Mouse (Mus musculus): Measurements from ENCODE around the gene Pafah1b1. TPM values are rescaled to one million over a fixed set of nuclear protein-coding genes. Genes with fewer than 3 reads are reported as not detected.

Gene Pafah1b1
- polyA plus RNA-seq, 1 experiment = 137 TPM

DNA sequence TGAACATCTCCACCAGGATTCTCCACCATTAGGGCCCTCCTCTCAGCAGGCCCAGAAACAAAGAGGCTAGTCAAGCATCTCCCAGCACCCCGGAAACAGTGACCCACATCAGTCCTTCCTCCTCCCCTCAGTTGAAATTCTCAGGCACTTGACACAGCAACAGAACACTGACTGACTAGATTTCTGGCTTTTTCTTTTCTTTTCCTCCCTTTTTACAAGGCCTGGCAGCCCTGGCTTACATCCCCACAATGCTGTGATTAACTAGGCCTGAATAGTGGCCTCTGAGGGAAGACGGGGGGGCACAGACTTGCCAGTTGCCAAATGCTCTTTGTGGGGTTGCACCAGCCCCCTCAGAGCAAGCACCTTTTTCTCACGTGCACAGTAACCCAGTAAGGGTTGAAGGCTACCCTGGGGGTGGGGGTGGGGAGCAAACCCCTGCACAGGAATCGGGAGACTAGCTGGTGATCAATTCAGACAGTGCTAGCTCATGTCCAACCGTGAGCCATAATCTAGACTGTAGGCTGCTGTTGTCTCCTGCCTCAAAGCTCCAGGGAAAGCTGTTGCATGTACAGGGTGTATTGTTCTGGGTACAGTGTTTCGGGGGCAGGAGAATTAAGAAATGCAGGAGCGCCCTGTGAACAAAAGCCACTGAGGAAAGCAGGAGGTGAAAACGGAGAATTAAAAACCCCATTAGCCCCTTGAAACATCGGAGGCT is 27.0 kb upstream of the Pafah1b1 start:
- H3K9ac ChIP-seq (ENCODE audit: low read depth, poor library complexity, severe bottlenecking) = no peak overlapping the region
- H3K27ac ChIP-seq (ENCODE audit: insufficient read depth, low read length) = no peak overlapping the region
- no peaks in the 10 kb centered on the region for H3K36me3 ChIP-seq (ENCODE audit: control insufficient read depth, insufficient read depth, low read length, poor library complexity, severe bottlenecking)
- TF ChIP-seq POLR2A (IDR thresholded peaks at IDR 0.05; ENCODE audit: insufficient read depth, low read length) = no peak
- no peak for TF ChIP-seq CTCF (IDR thresholded peaks at IDR 0.05; ENCODE audit: low read depth, low read length)
- no peak for TF ChIP-seq EP300 (IDR thresholded peaks at IDR 0.05; ENCODE audit: insufficient read depth, low read depth, low read length)
- no peaks in the 10 kb centered on the region for H3K4me1 ChIP-seq (ENCODE audit: control insufficient read depth, insufficient read depth, low read length)
- H3K4me3 ChIP-seq (ENCODE audit: low read depth, low read length) = no peak overlapping the region
- no peaks in the 10 kb centered on the region for H3K9me3 ChIP-seq (replicated peaks; ENCODE audit: control insufficient read depth, insufficient read depth, low read length, poor library complexity, severe bottlenecking)
- no peaks in the 10 kb centered on the region for H3K27me3 ChIP-seq (ENCODE audit: control insufficient read depth, insufficient read depth, low read length, poor library complexity, severe bottlenecking)

DNA sequence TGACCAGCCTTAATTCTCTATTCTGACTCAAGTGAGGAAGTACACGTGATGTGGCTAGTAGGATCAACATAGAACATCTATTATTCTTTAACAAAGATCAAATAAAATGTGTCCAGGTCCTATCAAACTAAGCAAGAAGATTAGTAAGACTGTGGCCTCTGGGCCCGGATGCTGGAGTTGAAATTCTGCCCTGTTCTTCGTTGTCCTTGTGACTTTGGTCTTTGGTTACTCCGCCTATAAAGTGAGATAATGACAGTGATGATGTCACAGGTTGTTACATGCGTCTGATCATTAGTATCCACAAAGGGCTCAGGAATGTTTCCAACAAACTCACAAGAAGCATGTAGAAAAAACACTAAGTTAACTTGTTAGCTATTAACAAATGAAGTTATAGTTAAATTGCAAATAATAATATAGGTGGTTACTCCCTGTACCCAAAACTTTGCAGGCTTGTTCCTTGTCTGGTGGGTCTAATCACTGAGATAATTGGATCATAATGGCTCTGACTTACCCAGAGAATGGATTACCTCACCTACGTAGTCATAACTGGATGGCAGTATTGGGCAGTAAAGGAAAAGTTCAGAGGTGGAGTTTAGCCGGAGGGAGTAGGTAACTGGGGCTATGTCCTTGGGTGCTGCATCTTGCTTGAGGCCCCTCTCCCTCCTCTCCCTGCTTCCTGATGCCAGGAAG is 26.3 kb upstream of the Pafah1b1 start:
- H3K27ac ChIP-seq (ENCODE audit: insufficient read depth, low read length) = no peak overlapping the region
- no peaks in the 10 kb centered on the region for H3K36me3 ChIP-seq (ENCODE audit: control insufficient read depth, insufficient read depth, low read length, poor library complexity, severe bottlenecking)
- H3K9ac ChIP-seq (ENCODE audit: low read depth, poor library complexity, severe bottlenecking) = no peak overlapping the region
- H3K27me3 ChIP-seq (ENCODE audit: control insufficient read depth, insufficient read depth, low read length, poor library complexity, severe bottlenecking) = no peaks in the 10 kb centered on the region
- TF ChIP-seq EP300 (IDR thresholded peaks at IDR 0.05; ENCODE audit: insufficient read depth, low read depth, low read length) = no peak
- no peak for TF ChIP-seq CTCF (IDR thresholded peaks at IDR 0.05; ENCODE audit: low read depth, low read length)
- TF ChIP-seq POLR2A (IDR thresholded peaks at IDR 0.05; ENCODE audit: insufficient read depth, low read length) = no peak
- H3K9me3 ChIP-seq (replicated peaks; ENCODE audit: control insufficient read depth, insufficient read depth, low read length, poor library complexity, severe bottlenecking) = no peaks in the 10 kb centered on the region
- H3K4me1 ChIP-seq (ENCODE audit: control insufficient read depth, insufficient read depth, low read length) = no peaks in the 10 kb centered on the region
- H3K4me3 ChIP-seq (ENCODE audit: low read depth, low read length) = no peak overlapping the region

- no peaks in the 10 kb centered on the region for H3K9me3 ChIP-seq (replicated peaks; ENCODE audit: control insufficient read depth, insufficient read depth, low read length, poor library complexity, severe bottlenecking)
- no peaks in the 10 kb centered on the region for H3K27me3 ChIP-seq (ENCODE audit: control insufficient read depth, insufficient read depth, low read length, poor library complexity, severe bottlenecking)
- H3K4me3 ChIP-seq (ENCODE audit: low read depth, low read length) = no peak overlapping the region
- TF ChIP-seq CTCF (IDR thresholded peaks at IDR 0.05; ENCODE audit: low read depth, low read length) (no peak), POLR2A (IDR thresholded peaks at IDR 0.05; ENCODE audit: insufficient read depth, low read length) (no peak), EP300 (IDR thresholded peaks at IDR 0.05; ENCODE audit: insufficient read depth, low read depth, low read length) (no peak)
- no peaks in the 10 kb centered on the region for H3K4me1 ChIP-seq (ENCODE audit: control insufficient read depth, insufficient read depth, low read length)
- no peaks in the 10 kb centered on the region for H3K36me3 ChIP-seq (ENCODE audit: control insufficient read depth, insufficient read depth, low read length, poor library complexity, severe bottlenecking)
- no peak overlapping the region for H3K9ac ChIP-seq (ENCODE audit: low read depth, poor library complexity, severe bottlenecking)
- H3K27ac ChIP-seq (ENCODE audit: insufficient read depth, low read length) = no peak overlapping the region
Observed at GRCm38 (mm10) chr11:74749241-74749640, 24.8 kb upstream of the Pafah1b1 start.

- Histone ChIP-seq H3K27me3 (ENCODE audit: control insufficient read depth, insufficient read depth, low read length, poor library complexity, severe bottlenecking) (no peaks in the 10 kb centered on the region), H3K9ac (ENCODE audit: low read depth, poor library complexity, severe bottlenecking) (no peak overlapping the region), H3K27ac (ENCODE audit: insufficient read depth, low read length) (no peak overlapping the region), H3K4me3 (ENCODE audit: low read depth, low read length) (no peak overlapping the region), H3K36me3 (ENCODE audit: control insufficient read depth, insufficient read depth, low read length, poor library complexity, severe bottlenecking) (no peaks in the 10 kb centered on the region), H3K4me1 (ENCODE audit: control insufficient read depth, insufficient read depth, low read length) (no peaks in the 10 kb centered on the region), H3K9me3 (replicated peaks; ENCODE audit: control insufficient read depth, insufficient read depth, low read length, poor library complexity, severe bottlenecking) (no peaks in the 10 kb centered on the region)
- TF ChIP-seq EP300 (IDR thresholded peaks at IDR 0.05; ENCODE audit: insufficient read depth, low read depth, low read length) (no peak), CTCF (IDR thresholded peaks at IDR 0.05; ENCODE audit: low read depth, low read length) (no peak), POLR2A (IDR thresholded peaks at IDR 0.05; ENCODE audit: insufficient read depth, low read length) (no peak)
Observed at GRCm38 (mm10) chr11:74748022-74748421, 23.6 kb upstream of the Pafah1b1 start.

GRCm38 (mm10) chr11:74737861-74738260 is 13.4 kb upstream of the Pafah1b1 start:
- H3K9ac ChIP-seq (ENCODE audit: low read depth, poor library complexity, severe bottlenecking) = no peak overlapping the region
- no peak overlapping the region for H3K4me3 ChIP-seq (ENCODE audit: low read depth, low read length)
- no peaks in the 10 kb centered on the region for H3K27me3 ChIP-seq (ENCODE audit: control insufficient read depth, insufficient read depth, low read length, poor library complexity, severe bottlenecking)
- TF ChIP-seq CTCF (IDR thresholded peaks at IDR 0.05; ENCODE audit: low read depth, low read length) (no peak), EP300 (IDR thresholded peaks at IDR 0.05; ENCODE audit: insufficient read depth, low read depth, low read length) (no peak), POLR2A (IDR thresholded peaks at IDR 0.05; ENCODE audit: insufficient read depth, low read length) (no peak)
- H3K27ac ChIP-seq (ENCODE audit: insufficient read depth, low read length) = no peak overlapping the region
- H3K36me3 ChIP-seq (ENCODE audit: control insufficient read depth, insufficient read depth, low read length, poor library complexity, severe bottlenecking) = no peaks in the 10 kb centered on the region
- no peaks in the 10 kb centered on the region for H3K4me1 ChIP-seq (ENCODE audit: control insufficient read depth, insufficient read depth, low read length)
- H3K9me3 ChIP-seq (replicated peaks; ENCODE audit: control insufficient read depth, insufficient read depth, low read length, poor library complexity, severe bottlenecking) = no peaks in the 10 kb centered on the region

DNA sequence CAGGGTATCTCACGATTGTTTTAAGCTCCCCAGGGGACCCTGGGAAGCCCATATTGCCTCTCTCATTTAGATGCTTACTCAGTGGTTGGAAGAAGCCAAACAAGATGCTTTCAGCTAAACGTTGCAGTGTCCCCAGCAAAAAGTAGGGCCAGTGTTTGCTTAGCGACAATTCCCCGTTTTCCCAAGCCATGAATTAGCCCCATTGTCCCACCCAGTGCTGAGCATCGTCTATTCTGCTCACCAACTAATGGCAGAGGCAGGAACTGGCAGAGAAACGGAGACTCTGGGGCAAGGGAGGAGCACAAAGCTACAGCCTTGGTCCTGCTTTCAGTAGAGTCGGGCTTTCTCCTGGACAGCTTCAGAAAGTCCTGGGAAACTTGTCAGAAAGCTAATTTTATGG is 10.4 kb upstream of the Pafah1b1 start:
- no peaks in the 10 kb centered on the region for H3K27me3 ChIP-seq (ENCODE audit: control insufficient read depth, insufficient read depth, low read length, poor library complexity, severe bottlenecking)
- H3K36me3 ChIP-seq (ENCODE audit: control insufficient read depth, insufficient read depth, low read length, poor library complexity, severe bottlenecking) = no peaks in the 10 kb centered on the region
- H3K4me1 ChIP-seq (ENCODE audit: control insufficient read depth, insufficient read depth, low read length) = no peaks in the 10 kb centered on the region
- no peak overlapping the region for H3K4me3 ChIP-seq (ENCODE audit: low read depth, low read length)
- H3K9ac ChIP-seq (ENCODE audit: low read depth, poor library complexity, severe bottlenecking) = no peak overlapping the region
- no peaks in the 10 kb centered on the region for H3K9me3 ChIP-seq (replicated peaks; ENCODE audit: control insufficient read depth, insufficient read depth, low read length, poor library complexity, severe bottlenecking)
- TF ChIP-seq EP300 (IDR thresholded peaks at IDR 0.05; ENCODE audit: insufficient read depth, low read depth, low read length) (no peak), POLR2A (IDR thresholded peaks at IDR 0.05; ENCODE audit: insufficient read depth, low read length) (no peak), CTCF (IDR thresholded peaks at IDR 0.05; ENCODE audit: low read depth, low read length) (no peak)
- no peak overlapping the region for H3K27ac ChIP-seq (ENCODE audit: insufficient read depth, low read length)

Data from ES-Bruce4 (cell line).